Mouse (Mus musculus): ENCODE data around the gene Chchd4. TPM values are rescaled to one million over a fixed set of nuclear protein-coding genes. Genes with fewer than 3 reads are reported as not detected.
A peak's percentile ranks its signal among the peaks of the same experiment; 100 is the strongest.

Chchd4 gene
- polyA plus RNA-seq, 1 experiment = 6.6 TPM

DNA sequence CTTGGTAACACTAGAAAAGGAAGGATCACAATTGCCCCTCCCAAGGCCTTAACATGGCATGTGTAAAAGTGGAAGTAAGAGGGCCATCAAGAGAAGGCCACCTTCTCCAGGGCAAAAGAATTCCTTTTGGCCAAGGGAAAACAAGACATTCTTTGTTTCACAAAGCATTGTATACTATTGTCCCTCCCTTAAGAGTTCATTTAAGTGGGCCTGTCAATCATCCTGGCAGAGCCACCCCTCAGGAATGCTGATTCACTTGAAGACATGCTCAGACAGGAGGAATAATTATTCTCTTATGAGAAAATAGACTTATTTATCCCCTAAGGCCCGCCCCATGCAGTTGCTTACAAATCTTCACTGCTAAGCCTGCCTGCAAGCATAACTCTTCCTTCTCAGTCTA is 21.3 kb downstream of the Chchd4 start:
- peaks cover 5% of the 10 kb centered on the region; the same call in 1 of the 2 replicates for H3K4me1 ChIP-seq
- H3K36me3 ChIP-seq (replicated peaks; ENCODE audit: low read length) = no peaks in the 10 kb centered on the region
- peaks cover 15% of the 10 kb centered on the region for H3K27me3 ChIP-seq (replicated peaks)
- no peak overlapping the region for H3K4me3 ChIP-seq (replicated peaks)
- H3K9me3 ChIP-seq = 0 out of 2 replicates have a peak, but pooled peaks cover 3% of the 10 kb centered on the region
- TF ChIP-seq FLI1 (IDR thresholded peaks at IDR 0.05; ENCODE audit: low read length) (no peak), GATA1 (IDR thresholded peaks at IDR 0.05; ENCODE audit: borderline replicate concordance, low read length) (no peak)

DNA sequence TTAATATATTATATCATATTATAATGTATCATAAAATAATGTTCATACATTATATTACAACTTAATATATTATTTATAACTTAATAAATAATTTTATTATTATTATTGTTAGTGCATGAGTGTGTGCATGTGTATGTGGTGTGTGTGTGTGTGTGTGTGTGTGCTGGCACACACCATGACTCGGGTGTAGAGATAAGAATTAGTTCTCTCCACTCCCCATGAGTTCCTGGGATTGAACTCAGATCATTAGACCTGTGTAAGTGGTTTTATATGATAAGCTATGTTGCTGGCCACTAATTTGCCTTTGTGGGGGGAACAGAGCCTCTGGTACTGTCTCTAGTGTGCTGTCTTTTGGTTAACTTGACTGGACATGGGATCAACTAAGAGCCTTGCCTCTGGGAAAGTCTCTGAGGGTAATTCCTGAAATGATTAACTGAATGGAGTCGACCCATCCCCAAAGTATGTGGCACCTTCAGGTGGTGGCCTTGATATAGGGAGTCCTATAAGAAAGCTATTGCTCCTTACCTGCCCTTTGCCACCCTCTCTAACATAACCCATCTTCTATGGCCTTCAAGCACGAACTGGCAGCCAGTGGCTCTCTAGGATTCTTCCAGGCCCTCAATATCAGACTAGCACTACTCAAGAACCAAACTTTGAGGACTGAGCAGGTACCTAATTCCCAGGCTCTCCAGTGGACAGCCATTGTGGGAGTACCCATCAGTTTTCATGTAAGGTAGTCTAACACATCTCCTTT is 23.7 kb downstream of the Chchd4 start:
- no peaks in the 10 kb centered on the region for H3K36me3 ChIP-seq (replicated peaks; ENCODE audit: low read length)
- no peak for TF ChIP-seq FLI1 (IDR thresholded peaks at IDR 0.05; ENCODE audit: low read length)
- no peak for TF ChIP-seq GATA1 (IDR thresholded peaks at IDR 0.05; ENCODE audit: borderline replicate concordance, low read length)
- H3K4me3 ChIP-seq (replicated peaks) = no peak overlapping the region
- no peaks in the 10 kb centered on the region for H3K9me3 ChIP-seq
- peaks cover 11% of the 10 kb centered on the region for H3K4me1 ChIP-seq
- H3K27me3 ChIP-seq (replicated peaks) = peaks cover 23% of the 10 kb centered on the region

DNA sequence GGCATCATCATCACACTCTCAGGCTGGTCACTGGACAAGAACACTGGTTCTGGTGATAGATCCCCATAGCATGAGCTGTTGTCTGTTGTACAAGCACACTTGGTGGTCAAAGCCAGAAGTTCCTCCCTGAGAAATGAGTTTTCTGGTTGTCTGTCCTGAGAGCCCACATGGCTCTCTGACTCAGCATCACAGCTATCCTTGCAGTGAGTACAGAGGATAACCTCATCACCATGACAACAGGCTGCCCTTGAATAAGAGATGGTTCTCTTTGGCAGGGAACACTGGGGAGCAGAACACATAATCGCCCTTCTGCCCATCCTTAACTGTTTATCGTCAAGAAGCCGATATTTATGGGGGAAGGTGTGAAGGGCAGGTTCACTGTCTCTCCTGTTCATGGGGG is 28.0 kb downstream of the Chchd4 start:
- peaks cover 23% of the 10 kb centered on the region for H3K27me3 ChIP-seq (replicated peaks)
- no peak for TF ChIP-seq GATA1 (IDR thresholded peaks at IDR 0.05; ENCODE audit: borderline replicate concordance, low read length)
- no peak for TF ChIP-seq FLI1 (IDR thresholded peaks at IDR 0.05; ENCODE audit: low read length)
- H3K4me1 ChIP-seq = peaks cover 15% of the 10 kb centered on the region
- H3K36me3 ChIP-seq (replicated peaks; ENCODE audit: low read length) = no peaks in the 10 kb centered on the region
- no peak overlapping the region for H3K4me3 ChIP-seq (replicated peaks)
- H3K9me3 ChIP-seq = no peaks in the 10 kb centered on the region

DNA sequence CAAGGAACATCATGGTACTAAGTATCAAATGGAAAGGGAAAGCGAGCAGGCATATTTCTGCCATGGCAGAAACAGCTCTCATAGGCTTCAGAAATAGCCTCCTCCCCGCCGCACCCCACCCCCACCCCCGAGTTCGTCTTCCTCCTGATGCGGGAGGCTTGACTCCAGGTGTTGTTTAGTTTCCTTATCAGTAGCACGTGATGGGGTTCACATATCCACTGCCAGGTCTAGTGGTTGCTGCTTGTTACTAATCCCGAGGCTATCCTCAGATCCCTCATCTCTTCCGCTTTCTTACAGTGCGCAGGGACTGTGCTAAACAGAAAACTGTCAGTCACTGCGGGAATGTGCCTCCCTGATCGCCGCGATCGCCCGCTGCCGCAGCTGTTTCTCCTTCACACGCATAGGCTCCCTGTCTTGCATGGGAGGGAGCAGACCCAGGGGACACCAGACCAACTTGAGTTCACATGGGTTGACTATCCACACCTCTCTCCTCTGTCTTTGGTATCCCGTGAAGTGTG is 32.1 kb downstream of the Chchd4 start:
- Histone ChIP-seq H3K9me3 (no peaks in the 10 kb centered on the region), H3K36me3 (replicated peaks; ENCODE audit: low read length) (no peaks in the 10 kb centered on the region), H3K27me3 (replicated peaks) (peaks cover 21% of the 10 kb centered on the region), H3K4me3 (replicated peaks) (peak overlapping the region; percentile 94), H3K4me1 (peaks cover 20% of the 10 kb centered on the region)
- TF ChIP-seq FLI1 (IDR thresholded peaks at IDR 0.05; ENCODE audit: low read length) (no peak), GATA1 (IDR thresholded peaks at IDR 0.05; ENCODE audit: borderline replicate concordance, low read length) (no peak)

DNA sequence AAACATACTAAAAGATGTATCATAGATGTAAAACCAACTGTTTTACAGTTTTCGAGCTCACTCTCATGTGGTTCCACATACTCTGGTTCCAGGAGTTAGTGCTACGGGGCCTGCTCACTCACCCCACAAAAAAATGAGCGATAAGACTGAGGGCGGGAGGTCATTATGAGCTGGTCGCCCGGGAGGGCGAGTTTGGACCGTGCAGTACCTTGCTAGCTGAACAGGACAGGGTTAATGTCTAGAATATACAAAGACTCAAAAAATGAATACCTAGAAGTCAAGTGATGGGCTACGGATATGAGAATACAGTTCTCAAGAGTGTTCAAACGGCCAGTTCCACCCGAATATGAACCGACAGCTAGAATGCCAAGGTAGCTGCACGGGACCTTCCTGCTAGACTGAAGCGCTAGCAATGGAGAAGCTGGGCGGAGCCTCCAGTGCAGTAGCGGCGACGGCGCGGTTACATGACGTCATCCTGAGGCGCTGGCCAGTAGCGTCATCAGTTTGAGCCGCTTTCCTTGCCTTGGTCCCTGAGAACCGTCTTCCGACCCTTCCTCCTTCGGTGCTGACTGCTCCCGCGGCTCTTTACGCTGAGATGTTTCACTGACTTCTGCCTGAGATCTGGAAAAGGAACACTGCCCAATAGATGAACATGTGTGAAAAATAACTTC is 32.7 kb downstream of the Chchd4 start:
- peaks cover 20% of the 10 kb centered on the region for H3K4me1 ChIP-seq
- H3K4me3 ChIP-seq (replicated peaks) = peak overlapping the region; percentile 94
- H3K9me3 ChIP-seq = no peaks in the 10 kb centered on the region
- no peaks in the 10 kb centered on the region for H3K36me3 ChIP-seq (replicated peaks; ENCODE audit: low read length)
- peaks cover 26% of the 10 kb centered on the region for H3K27me3 ChIP-seq (replicated peaks)
- TF ChIP-seq GATA1 (IDR thresholded peaks at IDR 0.05; ENCODE audit: borderline replicate concordance, low read length) (no peak), FLI1 (IDR thresholded peaks at IDR 0.05; ENCODE audit: low read length) (no peak)

DNA sequence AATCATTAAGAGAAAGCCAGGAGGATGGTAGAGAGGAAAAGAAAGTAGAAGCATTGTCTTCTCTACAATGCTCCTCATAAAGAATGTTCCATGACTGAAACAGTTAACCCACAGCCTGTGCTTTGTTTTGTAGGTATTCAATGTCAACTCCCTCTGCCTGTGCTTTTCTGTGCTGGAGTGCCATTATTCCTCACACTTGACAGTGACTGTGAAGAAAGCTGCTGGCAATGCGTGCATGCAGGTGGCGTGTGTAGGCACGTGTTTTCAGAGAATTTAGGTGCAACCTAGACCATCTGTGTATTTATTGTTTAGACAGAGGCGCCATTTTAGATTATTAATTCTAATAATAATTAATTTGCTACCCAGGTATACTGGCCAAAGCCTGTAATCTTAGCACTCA is 49.2 kb downstream of the Chchd4 start:
- no peaks in the 10 kb centered on the region for H3K36me3 ChIP-seq (replicated peaks; ENCODE audit: low read length)
- no peaks in the 10 kb centered on the region for H3K4me1 ChIP-seq
- TF ChIP-seq FLI1 (IDR thresholded peaks at IDR 0.05; ENCODE audit: low read length) (no peak), GATA1 (IDR thresholded peaks at IDR 0.05; ENCODE audit: borderline replicate concordance, low read length) (no peak)
- peaks cover 32% of the 10 kb centered on the region for H3K27me3 ChIP-seq (replicated peaks)
- H3K9me3 ChIP-seq = no peaks in the 10 kb centered on the region
- H3K4me3 ChIP-seq (replicated peaks) = no peak overlapping the region

DNA sequence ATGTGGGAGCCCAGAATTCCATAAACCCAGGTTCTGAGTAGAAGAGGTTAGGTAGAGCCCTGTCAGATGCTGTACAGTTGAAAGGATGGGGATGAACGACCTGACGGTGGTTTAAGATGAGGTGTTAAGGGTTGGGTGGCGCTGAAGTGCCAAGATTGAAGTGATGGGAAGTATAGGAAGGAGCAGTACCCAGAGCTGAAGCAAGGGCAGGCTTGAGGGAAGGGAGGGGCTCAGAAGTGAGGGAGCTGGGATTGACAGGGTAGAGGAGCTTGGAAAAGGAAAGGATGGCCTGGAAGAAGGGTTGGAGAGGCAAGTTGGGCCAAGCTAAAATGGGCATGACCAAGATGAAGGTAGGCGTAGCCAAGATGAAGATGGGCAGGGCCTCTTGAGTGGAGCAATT is 51.7 kb downstream of the Chchd4 start:
- Histone ChIP-seq H3K4me1 (no peaks in the 10 kb centered on the region), H3K36me3 (replicated peaks; ENCODE audit: low read length) (no peaks in the 10 kb centered on the region), H3K9me3 (no peaks in the 10 kb centered on the region), H3K27me3 (replicated peaks) (peaks cover 49% of the 10 kb centered on the region), H3K4me3 (replicated peaks) (no peak overlapping the region)
- TF ChIP-seq FLI1 (IDR thresholded peaks at IDR 0.05; ENCODE audit: low read length) = no peak
- TF ChIP-seq GATA1 (IDR thresholded peaks at IDR 0.05; ENCODE audit: borderline replicate concordance, low read length) = no peak

DNA sequence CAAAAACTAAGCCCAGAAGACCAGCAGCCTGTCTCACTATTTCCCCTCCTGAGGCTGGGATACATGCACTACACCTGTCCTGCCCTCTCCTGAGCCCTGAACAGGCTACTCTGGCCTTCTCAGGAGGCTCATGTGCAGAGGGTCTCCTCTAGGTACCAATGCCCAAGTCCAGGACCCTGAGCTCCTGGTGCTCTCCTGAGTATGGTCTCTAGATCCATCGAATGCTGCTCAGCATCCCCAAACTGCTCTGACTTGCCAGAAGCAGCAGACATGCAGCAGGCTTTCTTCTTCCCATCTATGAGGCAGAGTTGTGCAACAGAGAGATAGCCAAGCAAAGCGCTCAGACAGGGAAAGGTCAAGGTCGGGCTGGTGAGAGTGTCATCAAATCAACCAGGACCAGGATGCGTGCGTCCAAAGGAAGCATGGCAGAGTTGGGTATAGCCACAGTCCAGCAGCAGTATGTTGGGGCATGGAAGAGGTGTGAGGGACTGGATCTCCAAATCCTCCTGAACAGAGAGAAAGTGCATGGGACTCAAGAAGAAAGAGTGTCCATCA is 56.0 kb downstream of the Chchd4 start:
- Histone ChIP-seq H3K4me3 (replicated peaks) (no peak overlapping the region), H3K36me3 (replicated peaks; ENCODE audit: low read length) (no peaks in the 10 kb centered on the region), H3K4me1 (no peaks in the 10 kb centered on the region), H3K9me3 (no peaks in the 10 kb centered on the region), H3K27me3 (replicated peaks) (peaks cover 69% of the 10 kb centered on the region)
- TF ChIP-seq FLI1 (IDR thresholded peaks at IDR 0.05; ENCODE audit: low read length) (no peak), GATA1 (IDR thresholded peaks at IDR 0.05; ENCODE audit: borderline replicate concordance, low read length) (no peak)

DNA sequence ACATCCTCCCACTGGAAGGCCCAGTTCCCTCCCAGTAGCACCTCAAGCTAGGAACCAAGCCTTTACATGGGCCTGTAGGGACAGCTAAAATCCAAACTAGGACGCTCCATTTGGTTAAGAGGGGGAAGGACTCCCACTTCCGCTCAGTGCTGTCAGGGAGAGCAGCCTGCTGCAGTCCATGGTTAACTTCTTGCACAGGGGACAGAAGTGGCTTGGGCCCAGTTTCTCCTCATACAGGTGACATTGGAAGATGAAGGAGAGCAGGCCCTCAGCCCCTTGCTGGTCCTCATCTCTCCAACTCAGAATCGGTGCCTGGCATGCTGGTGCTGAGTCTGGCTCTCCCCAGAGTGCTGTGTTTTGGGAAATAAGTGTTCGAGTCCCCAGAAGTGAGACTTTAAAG is 57.2 kb downstream of the Chchd4 start:
- no peaks in the 10 kb centered on the region for H3K36me3 ChIP-seq (replicated peaks; ENCODE audit: low read length)
- no peaks in the 10 kb centered on the region for H3K9me3 ChIP-seq
- H3K4me1 ChIP-seq = peaks cover 8% of the 10 kb centered on the region
- peaks cover 72% of the 10 kb centered on the region for H3K27me3 ChIP-seq (replicated peaks)
- no peak overlapping the region for H3K4me3 ChIP-seq (replicated peaks)
- no peak for TF ChIP-seq GATA1 (IDR thresholded peaks at IDR 0.05; ENCODE audit: borderline replicate concordance, low read length)
- no peak for TF ChIP-seq FLI1 (IDR thresholded peaks at IDR 0.05; ENCODE audit: low read length)

DNA sequence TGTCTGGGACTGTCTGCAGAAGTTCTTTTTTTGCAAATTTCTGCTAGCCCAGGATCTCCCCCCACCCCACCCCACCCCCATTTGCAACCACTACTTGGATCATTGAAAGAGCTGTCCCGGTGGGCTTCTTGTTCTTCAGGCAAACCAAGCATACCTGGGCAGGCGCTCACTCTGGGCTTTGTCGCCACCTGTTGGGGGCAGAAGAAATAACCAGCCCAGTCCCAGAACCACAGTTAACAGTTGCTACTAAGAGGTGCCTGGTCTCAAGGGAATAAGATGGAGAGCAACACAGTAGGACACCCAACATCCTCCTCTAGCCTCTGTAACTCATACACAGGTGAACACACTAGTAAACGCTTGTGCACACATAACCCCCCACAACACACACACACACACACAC is 58.5 kb downstream of the Chchd4 start:
- H3K4me3 ChIP-seq (replicated peaks) = no peak overlapping the region
- no peaks in the 10 kb centered on the region for H3K9me3 ChIP-seq
- H3K36me3 ChIP-seq (replicated peaks; ENCODE audit: low read length) = no peaks in the 10 kb centered on the region
- TF ChIP-seq GATA1 (IDR thresholded peaks at IDR 0.05; ENCODE audit: borderline replicate concordance, low read length) (no peak), FLI1 (IDR thresholded peaks at IDR 0.05; ENCODE audit: low read length) (no peak)
- H3K27me3 ChIP-seq (replicated peaks) = peaks cover 80% of the 10 kb centered on the region
- peaks cover 15% of the 10 kb centered on the region for H3K4me1 ChIP-seq

Other genes starting within 250 kb of the Chchd4 start
- not detected in 2 replicates for gene Wnt7a, start 62.2 kb downstream of the Chchd4 start, polyA plus RNA-seq (2012; ENCODE audit: insufficient read depth, low replicate concordance)
- gene Tmem43, start 157 bp upstream of the Chchd4 start, polyA plus RNA-seq (2012; ENCODE audit: insufficient read depth, low replicate concordance) = 1.5 and 3.9 TPM in 2 replicates
- 0.45 and 3.5 TPM in 2 replicates for gene Xpc, start 42.3 kb upstream of the Chchd4 start, polyA plus RNA-seq (2012; ENCODE audit: insufficient read depth, low replicate concordance)
- 10.3 TPM in 1 of 2 replicates, not detected in the other for gene Lsm3, start 42.4 kb upstream of the Chchd4 start, polyA plus RNA-seq (2012; ENCODE audit: insufficient read depth, low replicate concordance)
- gene Slc6a6, start 210.5 kb upstream of the Chchd4 start, polyA plus RNA-seq (2012; ENCODE audit: insufficient read depth, low replicate concordance) = 20.6 and 27.7 TPM in 2 replicates